Mouse (Mus musculus): Measurements from ENCODE around the gene Fkbp6. TPM values are rescaled to one million over a fixed set of nuclear protein-coding genes. Genes with fewer than 3 reads are reported as not detected.
A peak's percentile ranks its signal among the peaks of the same experiment; 100 is the strongest.

Gene Fkbp6
- 0.26 TPM in 1 of 2 replicates, not detected in the other for polyA plus RNA-seq (2014; fragmentation: Nextera tagmentation; extraction: Ambion mirVana)

- Histone ChIP-seq H3K9ac (ENCODE audit: low read depth, low read length) (no peak within 1 kb of the TSS), H3K27ac (ENCODE audit: low read depth, low read length) (no peak within 1 kb of the TSS), H3K4me3 (ENCODE audit: low read depth, low read length) (no peak within 1 kb of the TSS), H3K36me3 (ENCODE audit: control insufficient read depth, insufficient read depth, low read length) (no peaks in the 10 kb centered on the region), H3K27me3 (ENCODE audit: control insufficient read depth, insufficient read depth, low read length) (no peaks in the 10 kb centered on the region; the same call in 1 of the 2 replicates), H3K4me1 (replicated peaks; ENCODE audit: control insufficient read depth, insufficient read depth, low read length) (no peaks in the 10 kb centered on the region), H3K4me2 (replicated peaks; ENCODE audit: low read depth, low read length) (no peak within 1 kb of the TSS), H3K9me3 (ENCODE audit: control insufficient read depth, low read length) (no peaks in the 10 kb centered on the region)
- no peak for ATAC-seq (ENCODE audit: low FRiP score)
- 89% methylated on average over 35 of the region's 35 CpGs for WGBS
- DNase-seq (ENCODE audit: low spot score): no peak
Observed at GRCm38 (mm10) chr5:135349862-135350261, at the start of gene Fkbp6. Gene Fkbp6 (minus strand): TSS chr5:135350044.

GRCm38 (mm10) chr5:135399382-135399781, 49.5 kb upstream of the Fkbp6 start:
- no peak overlapping the region for H3K4me3 ChIP-seq (ENCODE audit: low read depth, low read length)

DNA sequence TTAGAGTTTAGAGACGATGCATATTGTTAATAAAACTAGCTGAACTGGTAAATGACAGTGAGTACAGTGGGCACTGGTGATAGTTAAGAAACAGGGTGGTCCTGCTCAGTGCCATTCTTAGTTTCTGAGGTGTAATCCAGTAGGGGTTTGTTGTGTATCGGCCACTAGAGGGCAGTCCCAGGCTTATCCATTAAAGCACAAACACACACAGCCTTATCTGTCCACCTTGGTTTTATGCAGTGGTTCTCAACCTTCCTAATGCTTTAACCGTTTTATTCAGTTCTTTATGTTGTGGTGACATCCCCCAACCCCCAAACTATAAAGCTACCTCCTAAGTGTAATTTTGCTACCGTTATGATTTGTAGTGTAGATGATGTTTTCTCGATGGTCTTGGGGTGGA, 46.0 kb upstream of the Fkbp6 start:
- ATAC-seq (ENCODE audit: low FRiP score) (no peak), DNase-seq (ENCODE audit: low spot score) (peak; percentile 59)
- H3K27me3 ChIP-seq (ENCODE audit: control insufficient read depth, insufficient read depth, low read length): no peaks in the 10 kb centered on the region
- H3K27ac ChIP-seq (ENCODE audit: low read depth, low read length): no peak overlapping the region
- WGBS: 53% methylated on average over 5 of the region's 5 CpGs
- H3K9me3 ChIP-seq (ENCODE audit: control insufficient read depth, low read length): no peaks in the 10 kb centered on the region
- no peak overlapping the region for H3K9ac ChIP-seq (ENCODE audit: low read depth, low read length)
- H3K4me3 ChIP-seq (ENCODE audit: low read depth, low read length): no peak overlapping the region
- no peak overlapping the region for H3K4me2 ChIP-seq (replicated peaks; ENCODE audit: low read depth, low read length)
- H3K36me3 ChIP-seq (ENCODE audit: control insufficient read depth, insufficient read depth, low read length): peaks cover 5% of the 10 kb centered on the region; the same call in 1 of the 2 replicates
- H3K4me1 ChIP-seq (replicated peaks; ENCODE audit: control insufficient read depth, insufficient read depth, low read length): peaks cover 3% of the 10 kb centered on the region; the same call in 1 of the 2 replicates

More at GRCm38 (mm10) chr5:135399382-135399781, 49.5 kb upstream of the Fkbp6 start:
- Histone ChIP-seq H3K9me3 (ENCODE audit: control insufficient read depth, low read length) (no peaks in the 10 kb centered on the region), H3K27me3 (ENCODE audit: control insufficient read depth, insufficient read depth, low read length) (no peaks in the 10 kb centered on the region), H3K9ac (ENCODE audit: low read depth, low read length) (no peak overlapping the region), H3K27ac (ENCODE audit: low read depth, low read length) (no peak overlapping the region), H3K4me1 (replicated peaks; ENCODE audit: control insufficient read depth, insufficient read depth, low read length) (no peaks in the 10 kb centered on the region), H3K4me2 (replicated peaks; ENCODE audit: low read depth, low read length) (no peak overlapping the region), H3K36me3 (ENCODE audit: control insufficient read depth, insufficient read depth, low read length) (no peaks in the 10 kb centered on the region)
- WGBS: 68% methylated on average over 6 of the region's 6 CpGs
- ATAC-seq (ENCODE audit: low FRiP score) (no peak), DNase-seq (ENCODE audit: low spot score) (no peak)

DNA sequence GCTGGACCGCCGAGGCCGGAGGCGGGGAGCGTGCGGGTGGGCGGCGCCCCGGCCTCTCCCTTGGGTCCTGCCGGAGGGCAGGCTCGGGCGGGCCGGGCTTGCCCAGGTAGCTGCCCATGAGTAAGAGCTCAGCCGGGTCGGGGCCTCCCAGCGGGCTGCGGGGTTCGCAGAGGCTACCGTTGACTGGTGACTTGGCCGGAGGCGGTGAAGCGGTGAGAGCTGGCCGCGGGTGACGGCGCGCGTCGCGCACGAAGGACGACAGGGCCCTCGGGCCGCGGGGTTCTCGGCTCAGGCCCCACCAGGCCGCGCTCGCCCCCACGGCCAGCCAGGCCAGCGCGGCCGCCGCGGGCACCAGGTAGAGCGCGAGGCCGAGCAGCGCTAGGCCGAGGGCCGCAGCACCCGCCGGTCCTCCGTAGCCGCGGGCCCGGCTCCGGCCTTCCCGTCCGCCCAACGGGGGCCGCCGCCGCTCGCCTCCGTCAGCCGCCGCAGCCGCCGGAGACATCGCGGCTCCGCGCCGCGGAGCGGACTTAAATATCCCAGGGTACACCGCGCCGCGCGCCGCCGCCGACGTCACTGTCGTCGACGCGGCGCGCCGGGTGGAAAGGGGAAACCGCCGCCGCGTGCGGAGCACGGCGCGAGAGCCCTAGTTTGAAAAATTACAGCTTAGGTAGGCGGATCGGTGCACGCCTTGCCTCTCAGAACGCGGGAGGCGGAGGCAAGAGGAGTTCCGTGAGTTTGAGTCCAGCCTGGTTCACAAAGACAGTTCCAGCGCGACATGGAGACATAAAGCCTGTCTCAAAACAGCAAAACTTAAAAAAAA, 44.4 kb upstream of the Fkbp6 start, which contains the start of gene Pom121:
TSS of gene Pom121 (minus strand) at position 543 of the 820 bp plus-strand sequence.
- Histone ChIP-seq H3K27ac (ENCODE audit: low read depth, low read length) (peak within 1 kb of the TSS; percentile 86), H3K4me1 (replicated peaks; ENCODE audit: control insufficient read depth, insufficient read depth, low read length) (peaks cover 3% of the 10 kb centered on the region; the same call in 1 of the 2 replicates), H3K4me2 (replicated peaks; ENCODE audit: low read depth, low read length) (peak within 1 kb of the TSS; percentile 75), H3K4me3 (ENCODE audit: low read depth, low read length) (peak within 1 kb of the TSS; percentile 96), H3K27me3 (ENCODE audit: control insufficient read depth, insufficient read depth, low read length) (no peaks in the 10 kb centered on the region), H3K36me3 (ENCODE audit: control insufficient read depth, insufficient read depth, low read length) (peaks cover 8% of the 10 kb centered on the region; the same call in 1 of the 2 replicates), H3K9me3 (ENCODE audit: control insufficient read depth, low read length) (no peaks in the 10 kb centered on the region), H3K9ac (ENCODE audit: low read depth, low read length) (peak within 1 kb of the TSS; percentile 97)
- DNase-seq (ENCODE audit: low spot score): peak; percentile 94
- WGBS: under 1% methylated on average over 109 of the region's 110 CpGs
- peak; percentile 89 for ATAC-seq (ENCODE audit: low FRiP score)

DNA sequence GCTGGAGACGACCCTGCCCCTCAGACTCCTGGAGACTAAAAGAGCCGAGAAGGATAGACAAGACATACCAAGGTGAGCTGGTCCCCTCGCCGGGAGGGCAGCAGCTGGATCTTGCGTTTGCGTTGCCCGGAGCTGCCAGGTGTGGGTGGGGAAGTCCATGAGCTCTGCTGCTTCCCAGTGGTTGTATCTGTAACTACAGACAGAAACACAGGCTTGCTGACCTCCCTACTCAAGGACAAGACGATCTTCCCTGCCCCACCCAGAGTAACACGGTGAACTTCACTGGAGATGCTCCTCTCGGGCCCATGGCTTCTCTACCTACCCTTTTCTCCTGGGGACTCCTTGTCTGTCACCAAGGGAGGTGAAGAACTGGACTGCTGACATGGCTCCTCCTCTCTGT, 33.9 kb upstream of the Fkbp6 start:
- 89% methylated on average over 10 of the region's 10 CpGs for WGBS
- no peak for DNase-seq (ENCODE audit: low spot score)
- Histone ChIP-seq H3K4me2 (replicated peaks; ENCODE audit: low read depth, low read length) (no peak overlapping the region), H3K4me1 (replicated peaks; ENCODE audit: control insufficient read depth, insufficient read depth, low read length) (no peaks in the 10 kb centered on the region), H3K36me3 (ENCODE audit: control insufficient read depth, insufficient read depth, low read length) (peaks cover 33% of the 10 kb centered on the region), H3K27ac (ENCODE audit: low read depth, low read length) (no peak overlapping the region), H3K9ac (ENCODE audit: low read depth, low read length) (no peak overlapping the region), H3K4me3 (ENCODE audit: low read depth, low read length) (no peak overlapping the region), H3K9me3 (ENCODE audit: control insufficient read depth, low read length) (no peaks in the 10 kb centered on the region), H3K27me3 (ENCODE audit: control insufficient read depth, insufficient read depth, low read length) (no peaks in the 10 kb centered on the region)
- ATAC-seq (ENCODE audit: low FRiP score): no peak

DNA sequence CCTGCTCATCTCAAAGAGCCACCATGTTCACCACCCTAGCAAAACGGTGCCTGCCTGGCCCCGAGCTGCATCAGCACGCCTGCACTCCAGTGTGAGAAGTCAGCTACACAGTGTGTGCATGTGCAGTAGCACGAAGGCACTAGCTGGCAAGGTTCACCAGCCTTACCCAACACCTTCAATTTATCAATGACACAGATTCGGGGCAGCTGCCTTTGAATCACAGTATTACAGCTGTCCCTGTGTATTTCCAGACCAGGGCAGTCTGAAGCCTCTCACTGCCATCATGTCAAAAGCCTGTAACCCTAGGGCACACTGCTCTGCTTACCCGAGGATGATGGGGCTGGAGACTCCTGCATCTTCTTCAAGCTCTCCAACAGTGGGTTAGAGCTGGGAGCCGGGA, 32.9 kb upstream of the Fkbp6 start:
- no peak overlapping the region for H3K4me3 ChIP-seq (ENCODE audit: low read depth, low read length)
- no peaks in the 10 kb centered on the region for H3K9me3 ChIP-seq (ENCODE audit: control insufficient read depth, low read length)
- no peaks in the 10 kb centered on the region for H3K27me3 ChIP-seq (ENCODE audit: control insufficient read depth, insufficient read depth, low read length)
- H3K36me3 ChIP-seq (ENCODE audit: control insufficient read depth, insufficient read depth, low read length): peaks cover 36% of the 10 kb centered on the region
- no peak overlapping the region for H3K9ac ChIP-seq (ENCODE audit: low read depth, low read length)
- H3K27ac ChIP-seq (ENCODE audit: low read depth, low read length): no peak overlapping the region
- DNase-seq (ENCODE audit: low spot score) (no peak), ATAC-seq (ENCODE audit: low FRiP score) (no peak)
- WGBS: 92% methylated on average over 7 of the region's 7 CpGs
- no peaks in the 10 kb centered on the region for H3K4me1 ChIP-seq (replicated peaks; ENCODE audit: control insufficient read depth, insufficient read depth, low read length)
- H3K4me2 ChIP-seq (replicated peaks; ENCODE audit: low read depth, low read length): no peak overlapping the region

GRCm38 (mm10) chr5:135381356-135381925, 31.6 kb upstream of the Fkbp6 start:
- Histone ChIP-seq H3K27ac (ENCODE audit: low read depth, low read length) (no peak overlapping the region), H3K9ac (ENCODE audit: low read depth, low read length) (no peak overlapping the region), H3K36me3 (ENCODE audit: control insufficient read depth, insufficient read depth, low read length) (peaks cover 32% of the 10 kb centered on the region; the same call in 1 of the 2 replicates), H3K27me3 (ENCODE audit: control insufficient read depth, insufficient read depth, low read length) (no peaks in the 10 kb centered on the region), H3K4me1 (replicated peaks; ENCODE audit: control insufficient read depth, insufficient read depth, low read length) (no peaks in the 10 kb centered on the region), H3K9me3 (ENCODE audit: control insufficient read depth, low read length) (no peaks in the 10 kb centered on the region), H3K4me3 (ENCODE audit: low read depth, low read length) (no peak overlapping the region), H3K4me2 (replicated peaks; ENCODE audit: low read depth, low read length) (no peak overlapping the region)
- no peak for DNase-seq (ENCODE audit: low spot score)
- no peak for ATAC-seq (ENCODE audit: low FRiP score)
- 96% methylated on average over 10 of the region's 10 CpGs for WGBS

- Histone ChIP-seq H3K4me2 (replicated peaks; ENCODE audit: low read depth, low read length) (no peak overlapping the region), H3K27me3 (ENCODE audit: control insufficient read depth, insufficient read depth, low read length) (no peaks in the 10 kb centered on the region), H3K4me3 (ENCODE audit: low read depth, low read length) (no peak overlapping the region), H3K4me1 (replicated peaks; ENCODE audit: control insufficient read depth, insufficient read depth, low read length) (no peaks in the 10 kb centered on the region), H3K9me3 (ENCODE audit: control insufficient read depth, low read length) (no peaks in the 10 kb centered on the region), H3K27ac (ENCODE audit: low read depth, low read length) (no peak overlapping the region), H3K9ac (ENCODE audit: low read depth, low read length) (no peak overlapping the region), H3K36me3 (ENCODE audit: control insufficient read depth, insufficient read depth, low read length) (peaks cover 30% of the 10 kb centered on the region; the same call in 1 of the 2 replicates)
- ATAC-seq (ENCODE audit: low FRiP score) (no peak), DNase-seq (ENCODE audit: low spot score) (no peak)
- WGBS: 95% methylated on average over 4 of the region's 4 CpGs
Observed at GRCm38 (mm10) chr5:135380681-135381080, 30.8 kb upstream of the Fkbp6 start.

All from hindbrain, embryonic 11.5 days (tissue).